Mouse (Mus musculus) liver (tissue): ENCODE results near the gene Hemk1.
A peak's percentile ranks its signal among the peaks of the same experiment; 100 is the strongest.

Experiments
- DNase-seq: peaks from one replicate; pipeline ENCODE4 v3.0.0-alpha.2; 2020; ENCODE audit warnings: mixed read lengths

The Hemk1 gene

GRCm38 (mm10) chr9:107338172-107338883, at the start of gene Hemk1:
Gene Hemk1 (minus strand): TSS chr9:107338350.
- peak; percentile 84 for DNase-seq

- no peak for DNase-seq
These were observed 49.6 kb upstream of the Hemk1 start for GRCm38 (mm10) chr9:107387708-107388107.

DNA sequence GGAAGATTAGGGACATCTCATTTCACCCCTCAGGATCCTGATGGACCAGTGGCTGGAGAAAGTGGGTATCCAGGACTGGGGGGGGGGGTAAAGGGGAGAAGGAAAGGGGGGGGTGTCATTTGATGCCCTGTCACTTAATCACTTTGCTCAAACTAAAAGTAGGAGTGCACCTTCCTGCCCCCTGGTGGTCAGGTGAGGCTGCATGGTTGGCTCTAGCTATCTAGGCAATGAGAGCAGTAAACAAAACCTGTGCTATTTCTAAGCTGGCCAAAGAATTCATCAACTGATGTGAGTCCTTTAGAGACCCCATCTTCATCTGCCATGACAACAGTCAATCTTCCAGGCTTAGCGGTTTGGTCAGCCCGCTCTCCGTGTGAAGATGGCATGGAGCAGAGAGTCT, 48.6 kb upstream of the Hemk1 start:
- peak; percentile 75 for DNase-seq

DNA sequence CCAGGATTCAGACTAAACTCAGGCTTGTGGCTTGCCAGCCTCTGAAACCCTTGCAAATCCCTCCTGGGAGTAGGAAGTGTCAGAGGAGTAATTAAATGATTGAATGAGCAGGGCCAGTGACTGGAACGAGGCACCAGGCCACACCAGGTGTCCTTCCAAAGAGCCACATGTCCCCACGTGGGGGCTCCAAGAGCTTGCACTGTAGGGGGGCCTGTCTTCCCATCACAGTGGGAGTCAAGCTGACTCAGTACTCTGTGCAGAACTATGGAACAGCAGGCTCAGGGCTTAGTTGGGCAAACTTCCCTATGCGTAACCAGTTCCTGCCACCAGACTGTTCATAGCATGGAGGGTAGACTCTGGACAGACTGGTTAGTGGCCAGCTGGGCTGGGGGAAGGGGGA, 46.2 kb upstream of the Hemk1 start:
- no peak for DNase-seq

GRCm38 (mm10) chr9:107381723-107382122, 43.6 kb upstream of the Hemk1 start:
- DNase-seq: peak; percentile 40

- DNase-seq: no peak
These were observed 39.9 kb upstream of the Hemk1 start for GRCm38 (mm10) chr9:107377961-107378512.

DNA sequence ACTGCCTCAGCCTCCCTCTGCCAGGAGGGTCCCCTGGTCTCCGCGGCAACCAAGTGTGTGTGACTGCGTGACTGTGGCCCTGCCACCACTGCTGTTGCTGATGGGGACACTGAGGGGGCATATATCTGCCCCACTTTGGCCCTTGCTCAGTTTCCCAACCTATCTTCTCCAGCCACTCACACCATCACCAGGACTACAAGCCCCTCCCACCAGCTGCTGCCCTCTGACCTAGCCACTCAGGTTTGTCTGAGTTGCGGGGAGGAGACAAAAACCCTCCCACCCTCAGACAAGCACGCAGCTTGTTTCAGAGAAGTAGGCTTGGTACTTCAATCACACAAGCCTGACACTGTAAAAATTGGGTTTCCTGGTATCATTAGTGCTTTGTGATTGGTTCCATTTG, 37.3 kb upstream of the Hemk1 start:
- peak; percentile 78 for DNase-seq

DNA sequence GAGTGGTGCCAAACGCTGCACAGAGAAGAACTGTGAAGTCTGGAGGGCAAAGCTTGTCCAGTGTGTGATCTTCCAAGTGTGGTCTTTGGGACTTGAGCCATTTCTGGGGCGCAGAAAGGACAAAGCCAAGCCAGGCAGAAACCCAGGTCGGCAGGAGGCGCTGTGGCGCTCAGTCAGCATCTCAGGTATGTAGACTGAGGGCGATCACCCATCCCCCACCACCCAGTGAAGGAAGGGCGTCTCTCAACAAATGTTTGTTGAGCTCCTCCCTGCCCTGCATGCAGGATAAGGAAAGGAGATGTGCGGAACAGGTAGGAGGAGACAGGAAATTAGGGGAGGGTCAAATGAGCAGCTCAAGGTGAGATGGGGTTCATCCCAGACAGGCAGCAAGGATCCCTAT, 36.5 kb upstream of the Hemk1 start:
- DNase-seq: peak; percentile 85

DNA sequence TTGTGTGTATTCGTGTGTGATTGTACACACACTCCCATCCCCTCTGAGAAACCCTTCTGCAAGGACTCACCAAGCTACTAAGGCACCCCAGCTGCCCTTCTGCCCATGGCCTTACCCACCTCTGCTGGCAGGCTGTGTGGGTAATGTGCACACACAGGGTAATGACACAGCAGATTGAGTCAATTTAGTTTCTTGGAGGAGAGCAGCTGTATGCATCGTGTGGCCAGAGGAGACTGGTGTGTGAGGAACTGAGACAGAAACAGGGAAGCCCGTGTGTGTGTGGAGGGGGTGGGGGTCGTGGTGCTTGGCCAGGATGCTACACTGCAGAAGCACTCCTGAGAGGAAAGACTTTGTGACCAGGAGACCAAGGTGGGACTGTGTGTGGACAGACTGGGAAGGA, 34.3 kb upstream of the Hemk1 start:
- DNase-seq: peak; percentile 64

GRCm38 (mm10) chr9:107370106-107370463, 31.9 kb upstream of the Hemk1 start:
- DNase-seq: peak; percentile 50

DNA sequence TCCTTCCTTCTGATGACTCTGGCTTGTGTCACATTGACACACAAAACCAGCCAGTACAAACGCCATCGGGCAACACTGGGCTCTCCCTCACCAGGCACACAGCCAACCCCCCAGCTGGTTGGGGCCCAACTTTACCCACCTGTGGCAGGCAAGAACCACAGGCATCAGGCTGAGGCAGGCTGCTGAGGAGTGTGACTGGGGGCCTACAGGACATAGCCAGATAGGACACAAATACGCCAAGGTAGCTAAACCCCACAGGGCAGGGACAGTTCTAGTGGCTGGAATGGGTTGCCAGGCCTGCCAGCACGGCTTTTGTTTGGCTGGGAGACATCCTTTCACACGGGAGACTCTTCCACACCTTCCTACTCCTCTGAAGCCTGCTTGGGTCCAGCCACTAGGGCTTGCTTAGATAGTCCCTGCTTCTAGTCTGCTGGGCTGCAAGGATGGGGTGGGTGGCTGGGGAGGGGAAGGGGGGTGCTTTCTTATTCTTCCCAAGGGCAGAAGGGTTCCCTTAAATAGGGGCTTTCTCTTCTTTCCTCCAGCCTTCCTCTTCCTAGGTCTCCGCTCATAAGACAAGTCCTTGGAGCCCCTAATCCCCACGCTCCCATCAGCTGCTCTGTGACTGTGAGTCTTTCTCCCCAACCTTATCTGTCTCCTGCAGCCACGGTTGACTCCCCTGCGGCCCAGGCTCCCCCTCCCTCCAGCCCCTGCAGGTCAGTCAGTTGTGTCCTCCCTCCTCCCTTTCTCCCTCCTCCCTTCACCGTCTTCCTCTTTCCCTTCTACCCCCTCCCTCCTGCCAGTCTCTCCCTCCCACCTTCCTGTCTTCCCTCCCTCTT, 31.3 kb upstream of the Hemk1 start:
- DNase-seq: peak; percentile 93

DNA sequence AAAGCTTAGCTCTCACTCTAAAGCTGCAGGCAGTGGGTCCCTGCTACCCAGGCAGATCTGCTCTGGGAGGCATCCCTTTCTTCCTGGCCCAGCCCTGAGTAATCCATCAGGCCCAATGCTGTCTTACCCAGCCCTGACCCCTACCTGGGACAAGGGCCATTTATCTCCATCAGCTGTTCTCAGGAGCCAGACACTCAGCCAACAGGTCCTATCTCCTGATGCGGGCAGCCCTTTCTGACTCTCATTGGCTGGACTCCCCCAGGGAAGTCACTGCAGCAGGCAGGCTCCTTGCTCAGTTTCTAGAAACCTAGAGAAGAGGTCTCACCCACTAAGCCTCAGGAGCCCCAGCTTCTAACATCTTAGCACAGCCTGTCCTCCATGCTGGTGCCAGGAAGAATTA, 30.2 kb upstream of the Hemk1 start:
- peak; percentile 72 for DNase-seq

- peak; percentile 72 for DNase-seq
These were observed 28.5 kb upstream of the Hemk1 start for GRCm38 (mm10) chr9:107366644-107367043.

DNA sequence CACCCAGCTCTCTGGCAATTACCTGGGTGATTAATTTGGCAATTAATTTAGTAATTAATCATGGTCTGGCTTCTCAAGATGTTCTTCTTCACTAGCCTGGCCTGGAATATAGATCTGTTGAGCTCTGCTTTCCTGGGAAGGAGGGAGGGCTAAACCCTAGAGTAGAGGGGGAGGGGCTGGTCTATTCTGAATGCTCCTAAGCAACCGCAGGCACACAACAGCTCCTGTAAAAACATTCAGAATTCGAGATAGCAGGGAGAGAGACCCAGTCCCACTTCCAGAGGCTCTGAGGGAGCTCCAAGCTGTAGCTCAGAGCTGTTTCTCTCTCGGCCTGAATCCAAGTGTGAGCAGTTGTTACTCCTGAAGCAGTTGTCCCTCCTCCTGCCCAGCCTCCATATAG, 22.8 kb upstream of the Hemk1 start:
- DNase-seq: no peak

DNA sequence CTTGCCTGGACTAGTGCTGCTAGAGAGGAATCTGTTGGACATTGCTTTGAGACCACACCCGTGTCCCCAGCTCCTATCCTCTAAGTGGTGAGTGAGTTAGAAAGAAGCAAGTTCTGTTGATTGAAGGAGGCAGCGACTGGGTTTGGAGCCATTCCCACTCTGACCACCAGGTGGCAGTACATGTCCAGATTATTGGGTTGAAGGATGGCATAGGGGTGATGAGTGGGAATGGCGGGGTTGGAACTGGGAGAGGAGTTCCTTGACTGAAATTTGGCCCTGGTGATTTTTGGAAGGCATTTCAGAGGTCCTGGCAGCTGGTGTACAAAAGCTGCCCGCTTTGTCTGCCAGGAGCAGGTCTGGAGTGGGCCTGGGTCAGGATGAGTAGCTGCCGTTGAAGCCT, 19.5 kb upstream of the Hemk1 start:
- DNase-seq: peak; percentile 80

- DNase-seq: peak; percentile 77
These were observed 18.0 kb upstream of the Hemk1 start for GRCm38 (mm10) chr9:107355870-107356765.

- no peak for DNase-seq
These were observed 16.7 kb upstream of the Hemk1 start for GRCm38 (mm10) chr9:107354826-107355225.

GRCm38 (mm10) chr9:107349321-107349720, 11.2 kb upstream of the Hemk1 start:
- no peak for DNase-seq

- no peak for DNase-seq
These were observed 9.5 kb upstream of the Hemk1 start for GRCm38 (mm10) chr9:107347586-107348183.

DNA sequence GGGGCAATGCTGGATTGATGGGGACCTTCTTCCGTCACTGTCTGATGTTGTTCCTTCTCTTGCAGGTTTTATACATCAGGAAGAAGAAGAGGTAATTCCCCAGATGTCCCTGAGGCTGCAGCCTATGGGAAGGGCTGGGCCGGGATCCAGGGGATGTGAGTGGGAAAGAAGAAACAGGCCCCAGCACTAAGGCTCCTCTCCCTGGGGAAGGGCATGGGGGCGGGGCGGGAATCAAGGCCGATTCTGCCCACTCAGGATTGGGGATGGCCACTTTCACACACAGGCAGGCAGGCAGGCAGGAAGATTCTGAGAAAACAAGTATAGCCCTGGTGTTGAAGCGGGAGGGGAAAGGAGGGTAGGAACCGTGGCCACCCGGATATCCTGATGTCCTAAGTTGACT, 7.9 kb upstream of the Hemk1 start:
- no peak for DNase-seq

DNA sequence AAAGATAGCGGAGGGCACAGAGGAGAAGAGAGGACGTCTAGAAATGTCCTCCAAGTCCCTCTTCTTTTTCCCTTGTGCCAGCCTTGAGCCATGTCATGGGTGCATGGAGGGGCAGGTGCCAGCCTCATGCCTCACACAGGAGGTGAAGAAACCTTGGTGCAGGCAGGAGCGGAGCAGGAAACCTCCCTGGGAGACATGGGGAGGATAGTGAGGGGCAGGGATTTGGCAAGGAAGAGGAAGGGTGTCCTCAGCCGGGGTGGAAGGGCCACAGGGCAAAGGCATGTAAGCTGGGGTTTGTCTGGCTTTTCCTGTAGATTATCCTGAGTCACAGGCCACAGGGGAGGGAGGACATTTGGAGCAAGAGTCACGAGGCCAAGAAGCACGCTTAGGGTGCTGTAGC, 5.9 kb upstream of the Hemk1 start:
- DNase-seq: no peak

DNA sequence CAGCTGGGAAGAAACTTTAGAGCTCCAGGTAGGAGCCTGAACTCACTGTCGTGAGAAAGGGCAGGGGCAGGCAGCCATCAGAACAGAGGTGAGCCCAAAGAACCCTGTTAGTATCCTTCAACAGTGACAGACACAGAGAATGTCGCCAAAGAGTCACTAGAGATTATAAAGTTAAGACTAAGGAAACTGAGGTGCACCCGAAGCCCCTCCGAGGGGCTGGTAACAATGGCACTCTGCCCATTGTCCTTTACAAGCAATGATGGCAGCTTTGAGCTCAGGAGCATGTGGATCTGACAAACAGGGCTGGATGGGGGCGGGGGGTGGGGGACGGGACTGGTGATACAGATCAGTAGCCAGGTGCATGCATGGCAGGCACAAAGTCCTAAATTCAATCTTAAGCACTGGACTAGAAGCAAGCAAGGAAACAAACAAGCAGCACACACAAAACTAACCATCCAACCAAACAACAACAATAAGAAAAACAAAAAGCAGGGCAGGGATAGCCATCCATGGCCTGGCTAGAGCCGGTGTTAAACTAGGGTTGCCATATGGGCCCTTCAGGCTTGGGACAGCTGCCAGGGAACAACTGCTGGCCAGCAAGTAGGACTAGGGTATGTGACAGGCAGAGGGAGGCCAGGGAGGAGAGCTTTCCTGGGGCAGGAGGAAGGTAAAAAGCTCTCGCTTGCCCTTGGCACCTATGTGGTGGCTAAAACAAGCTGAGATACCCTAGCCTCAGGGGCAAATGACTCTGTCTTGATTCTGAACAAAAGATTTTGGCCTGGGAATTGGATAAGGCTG, 5.2 kb upstream of the Hemk1 start:
- no peak for DNase-seq
